Mouse (Mus musculus) forebrain, embryonic 16.5 days (tissue): ENCODE results near the gene Cavin1. TPM values are rescaled to one million over a fixed set of nuclear protein-coding genes. Genes with fewer than 3 reads are reported as not detected.
"Not testable (repeated sequence)": the region's sequence is repeated elsewhere in the genome, so short reads cannot be mapped to it uniquely, and the experiment has no call there.

Experiments used
- ATAC-seq: fragments of 200-750 bp; cut with Nextera tagmentation; 2 replicates; pipeline ENCODE4 v1.8.0; 2017; ENCODE audit warnings: mild to moderate bottlenecking, moderate library complexity
- H3K27ac ChIP-seq: fragments of 300-500 bp; sonication (generic); 2 replicates; pipeline ENCODE4 v1.5.1; 2014; ENCODE audit warnings: low read length, control low read depth
- H3K27me3 ChIP-seq: fragments of 300-500 bp; sonication (generic); replicated peaks from 2 replicates; pipeline ENCODE4 v1.6.1; 2014; ENCODE audit warnings: low read length; ENCODE audit not compliant: control insufficient read depth, insufficient read depth
- H3K36me3 ChIP-seq: fragments of 300-500 bp; sonication (generic); 2 replicates; pipeline ENCODE4 v1.6.1; 2014; ENCODE audit not compliant: control insufficient read depth, insufficient read depth
- H3K4me1 ChIP-seq: fragments of 300-500 bp; sonication (generic); replicated peaks from 2 replicates; pipeline ENCODE4 v1.6.1; 2014; ENCODE audit warnings: low read length; ENCODE audit not compliant: control insufficient read depth, insufficient read depth
- H3K4me2 ChIP-seq: fragments of 300-500 bp; sonication (generic); 2 replicates; pipeline ENCODE4 v1.6.1; 2014; ENCODE audit warnings: mild to moderate bottlenecking, low read length, control low read depth
- H3K4me3 ChIP-seq: fragments of 300-500 bp; sonication (generic); replicated peaks from 2 replicates; pipeline ENCODE4 v1.5.1; 2014; ENCODE audit warnings: mild to moderate bottlenecking, low read length, control low read depth
- H3K9ac ChIP-seq: fragments of 300-500 bp; sonication (generic); replicated peaks from 2 replicates; pipeline ENCODE4 v1.6.1; 2014; ENCODE audit warnings: low read depth, low read length, control low read depth
- H3K9me3 ChIP-seq: fragments of 300-500 bp; sonication (generic); 2 replicates; pipeline ENCODE4 v1.6.1; 2016; ENCODE audit warnings: low read length; ENCODE audit not compliant: control insufficient read depth
- WGBS: fragments of 180-500 bp; shearing (Covaris S2); extraction: QIAGEN DNeasy Blood & Tissue Kit; methylation state at CpG from one replicate; pipeline ENCODE4 v1.1.7; 2014; 5-methylcytosine and 5-hydroxymethylcytosine counted together
- polyA plus RNA-seq: library from polyadenylated mRNA; unstranded; fragments of >200 nt; fragmentation: Nextera tagmentation; extraction: Ambion mirVana; gene quantifications from 2 replicates; pipeline ENCODE4 v1.2.1, GENCODE M21; 2015

Gene Cavin1
- polyA plus RNA-seq, result 33.6 and 45.4 TPM in 2 replicates

DNA sequence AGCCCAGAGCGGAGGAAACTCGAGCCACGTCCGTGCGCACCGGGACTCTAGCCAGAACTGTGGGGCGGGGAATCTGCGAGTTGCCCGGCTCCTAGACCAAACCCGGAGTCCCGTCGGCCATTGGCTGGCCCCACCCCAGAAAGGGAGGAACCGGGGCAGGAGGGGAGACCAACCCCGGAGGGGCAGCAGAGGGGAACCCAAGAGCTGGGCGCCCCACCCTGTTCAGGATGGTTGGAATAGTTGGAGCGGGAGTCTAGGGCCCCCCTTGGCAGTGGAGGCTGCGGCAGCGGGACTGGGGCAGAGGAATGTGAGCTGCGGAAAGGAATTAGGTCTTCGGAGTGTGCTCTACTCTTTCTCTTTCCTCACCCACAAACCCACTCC lies at the start of gene Cavin1:
TSS of gene Cavin1 (minus strand) at position 331 of the 381 bp plus-strand sequence.
- no peaks in the 10 kb centered on the region for H3K36me3 ChIP-seq
- H3K9me3 ChIP-seq, result no peaks in the 10 kb centered on the region
- peak within 1 kb of the TSS; percentile 38 for H3K4me2 ChIP-seq
- H3K4me3 ChIP-seq, result peak within 1 kb of the TSS; percentile 38
- WGBS, result 2% methylated on average over 20 of the region's 20 CpGs
- H3K27me3 ChIP-seq, result peaks cover 61% of the 10 kb centered on the region
- peak within 1 kb of the TSS; percentile 34 for H3K9ac ChIP-seq
- H3K4me1 ChIP-seq, result peaks cover 11% of the 10 kb centered on the region
- peak; percentile 40 for ATAC-seq
- no peak within 1 kb of the TSS for H3K27ac ChIP-seq

DNA sequence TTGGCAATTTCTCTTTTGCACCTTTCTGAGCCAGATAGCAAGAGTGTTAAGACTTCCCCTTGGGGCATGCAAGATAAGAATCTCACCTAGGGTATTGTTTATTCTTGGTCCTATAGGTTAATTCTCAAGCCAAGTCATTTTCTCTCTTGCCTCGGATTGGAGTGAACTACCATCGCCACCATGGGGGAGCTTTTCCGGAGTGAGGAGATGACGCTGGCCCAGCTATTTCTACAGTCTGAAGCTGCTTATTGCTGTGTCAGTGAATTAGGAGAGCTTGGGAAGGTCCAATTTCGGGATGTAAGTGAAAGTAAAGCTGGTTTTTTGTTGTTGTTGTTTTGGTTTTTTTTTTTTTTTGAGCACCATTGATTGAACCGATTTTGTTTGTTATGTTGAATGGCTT lies 41.0 kb upstream of the Cavin1 start:
- peak overlapping the region; percentile 65; the same call in 1 of the 2 replicates for H3K4me3 ChIP-seq
- H3K9me3 ChIP-seq, result no peaks in the 10 kb centered on the region
- H3K4me2 ChIP-seq, result peak overlapping the region; percentile 51
- WGBS, result 78% methylated on average over 6 of the region's 6 CpGs
- H3K27ac ChIP-seq, result no peak overlapping the region
- no peak overlapping the region for H3K9ac ChIP-seq
- H3K36me3 ChIP-seq, result peaks cover 6% of the 10 kb centered on the region
- ATAC-seq, result no peak
- peaks cover 23% of the 10 kb centered on the region for H3K4me1 ChIP-seq
- H3K27me3 ChIP-seq, result 0 out of 2 replicates have a peak, but pooled peaks cover 2% of the 10 kb centered on the region

DNA sequence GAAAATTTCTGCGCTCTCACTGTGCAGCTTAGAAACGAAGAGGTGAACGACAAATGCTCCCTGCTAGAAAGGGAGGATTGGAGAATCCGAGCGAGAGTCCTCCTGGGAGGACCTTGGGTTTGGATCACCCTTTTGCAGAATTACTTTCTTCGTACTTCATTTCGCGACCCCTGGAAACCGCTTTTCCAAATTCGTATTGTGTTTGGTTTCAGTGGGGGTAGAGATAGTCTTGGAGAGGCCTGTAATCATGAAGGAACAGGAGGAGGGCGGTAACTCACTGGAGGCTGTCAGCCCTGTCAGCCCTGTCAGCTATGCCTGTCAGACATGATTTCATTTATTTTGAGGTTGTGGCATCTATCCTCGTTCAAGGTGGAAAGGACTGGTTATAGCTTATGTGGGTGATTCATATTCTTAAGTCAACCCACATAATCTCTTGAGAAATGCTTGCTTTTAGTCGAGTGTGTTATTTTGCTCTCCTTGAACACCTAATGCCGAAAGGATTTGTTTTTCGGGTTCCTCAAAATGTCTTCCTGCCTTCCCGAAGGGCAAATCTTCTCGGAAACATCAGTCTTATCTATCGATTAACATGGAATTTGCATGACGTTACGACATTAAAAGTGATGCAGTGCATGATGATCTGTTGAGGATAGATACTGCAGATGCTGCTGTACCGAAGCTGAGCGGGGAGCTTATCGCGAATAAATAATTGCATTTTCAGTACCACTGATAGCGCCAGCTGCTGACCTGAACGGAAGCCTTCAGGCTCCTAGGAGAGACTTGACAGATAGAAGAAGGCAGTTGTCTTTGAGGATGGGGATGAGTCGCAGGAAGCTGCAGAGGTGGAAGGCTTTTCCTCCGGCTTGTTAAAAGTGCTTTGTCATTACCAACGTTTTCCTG lies 39.4 kb upstream of the Cavin1 start:
- H3K9ac ChIP-seq, result peak overlapping the region; percentile 77
- H3K4me1 ChIP-seq, result peaks cover 19% of the 10 kb centered on the region
- 0 out of 2 replicates have a peak, but pooled peaks cover 2% of the 10 kb centered on the region for H3K27me3 ChIP-seq
- H3K36me3 ChIP-seq, result peaks cover 6% of the 10 kb centered on the region
- ATAC-seq, result peak; percentile 37
- 8% methylated on average over 29 of the region's 29 CpGs for WGBS
- H3K27ac ChIP-seq, result peak overlapping the region; percentile 88
- H3K9me3 ChIP-seq, result no peaks in the 10 kb centered on the region
- H3K4me3 ChIP-seq, result peak overlapping the region; percentile 65
- peak overlapping the region; percentile 51 for H3K4me2 ChIP-seq

DNA sequence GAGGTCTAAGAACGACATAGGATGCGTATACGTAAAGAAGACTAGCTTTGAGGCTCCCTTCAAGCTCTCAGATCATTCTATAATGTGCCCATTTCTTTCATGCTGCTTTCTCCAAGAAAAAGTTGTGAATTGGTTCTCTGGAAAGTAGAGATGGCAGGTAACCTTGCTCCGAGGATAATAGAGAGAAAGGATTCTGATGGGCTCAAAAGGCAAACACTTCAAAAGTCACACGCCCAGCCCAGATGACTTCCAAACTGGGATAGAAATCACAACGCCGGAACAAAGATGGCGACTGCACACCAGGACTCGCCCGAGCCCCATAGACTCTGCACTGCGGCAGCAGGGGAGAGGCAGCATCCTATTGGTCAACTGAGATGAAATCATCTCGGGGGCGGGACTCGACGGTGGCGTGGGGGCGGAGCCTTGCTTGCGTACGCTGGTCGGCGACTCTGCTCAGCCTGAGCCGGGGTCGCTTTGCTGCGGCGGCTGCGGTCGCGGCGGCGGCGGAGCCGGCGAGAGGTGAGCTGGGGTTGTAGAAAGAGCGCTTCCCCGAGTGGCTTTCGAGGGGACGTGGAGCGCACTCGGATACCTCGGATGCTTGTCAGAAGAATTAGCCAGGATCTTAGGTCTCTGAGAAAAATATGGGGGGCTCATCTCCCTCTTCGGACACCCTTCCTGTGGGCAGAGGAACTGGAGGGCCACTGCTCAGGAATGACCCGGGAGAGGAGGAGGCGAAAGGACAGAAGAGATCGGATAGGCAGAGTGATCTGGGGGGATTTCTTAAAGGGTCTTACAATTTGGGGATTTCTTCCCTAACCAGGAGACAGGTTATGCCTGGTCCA lies 38.6 kb upstream of the Cavin1 start, which contains the start of gene Atp6v0a1:
TSS of gene Atp6v0a1 (plus strand) at position 407 of the 842 bp plus-strand sequence.
- peak within 1 kb of the TSS; percentile 88 for H3K27ac ChIP-seq
- peak within 1 kb of the TSS; percentile 77 for H3K9ac ChIP-seq
- H3K4me1 ChIP-seq, result peaks cover 19% of the 10 kb centered on the region

DNA sequence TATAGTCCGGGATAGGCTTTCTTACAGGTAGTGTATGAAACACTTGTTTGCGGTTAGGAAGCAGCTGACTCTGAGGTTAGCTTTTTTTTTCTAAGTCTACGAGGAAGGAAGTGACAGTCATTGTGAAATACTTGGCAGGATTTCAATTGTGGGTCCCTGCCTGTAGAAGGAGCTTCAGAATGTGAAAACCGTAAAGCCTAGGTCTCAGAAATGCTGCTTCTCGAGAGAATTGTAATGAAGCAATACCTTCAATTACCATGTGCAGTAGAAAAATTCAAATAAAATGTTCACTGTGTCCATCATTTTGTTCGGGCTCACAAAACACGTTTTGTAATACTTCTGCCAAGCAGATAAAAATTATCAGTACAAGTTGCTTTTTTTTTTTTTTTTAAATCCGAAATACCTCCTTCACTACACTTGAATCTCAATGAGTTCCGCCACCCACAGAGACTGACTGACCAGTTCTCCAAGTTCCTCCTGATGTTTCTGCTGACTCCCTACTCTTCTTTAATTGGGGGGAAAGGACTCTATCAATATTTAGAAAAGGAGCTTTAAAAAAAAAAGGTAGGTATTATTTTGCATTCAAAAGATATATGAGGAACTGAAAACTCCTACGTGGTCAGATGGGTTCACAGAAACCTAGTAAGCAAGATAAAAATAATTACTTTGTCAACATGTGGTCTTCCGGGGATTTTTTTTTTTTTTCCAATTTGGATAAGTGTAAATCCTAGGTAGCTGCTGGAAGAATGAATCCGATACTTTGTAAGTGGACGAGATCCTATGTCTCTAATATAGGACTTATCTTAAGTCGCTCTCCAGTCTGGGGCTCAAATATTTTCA lies 37.7 kb upstream of the Cavin1 start:
- Histone ChIP-seq H3K4me1 (peaks cover 19% of the 10 kb centered on the region), H3K9ac (peak overlapping the region; percentile 42), H3K27ac (peak overlapping the region; percentile 56), H3K27me3 (0 out of 2 replicates have a peak, but pooled peaks cover 2% of the 10 kb centered on the region), H3K4me2 (peak overlapping the region; percentile 51), H3K4me3 (peak overlapping the region; percentile 65), H3K36me3 (peaks cover 3% of the 10 kb centered on the region; the same call in 1 of the 2 replicates), H3K9me3 (no peaks in the 10 kb centered on the region)
- 55% methylated on average over 14 of the region's 14 CpGs for WGBS
- ATAC-seq, result no peak

More for the DNA sequence above, 38.6 kb upstream of the Cavin1 start, which contains the start of gene Atp6v0a1:
- Histone ChIP-seq H3K4me3 (peak within 1 kb of the TSS; percentile 65), H3K27me3 (0 out of 2 replicates have a peak, but pooled peaks cover 2% of the 10 kb centered on the region), H3K36me3 (peaks cover 3% of the 10 kb centered on the region; the same call in 1 of the 2 replicates), H3K9me3 (no peaks in the 10 kb centered on the region), H3K4me2 (peak within 1 kb of the TSS; percentile 51)
- under 1% methylated on average over 44 of the region's 44 CpGs for WGBS
- ATAC-seq, result peak; percentile 100

DNA sequence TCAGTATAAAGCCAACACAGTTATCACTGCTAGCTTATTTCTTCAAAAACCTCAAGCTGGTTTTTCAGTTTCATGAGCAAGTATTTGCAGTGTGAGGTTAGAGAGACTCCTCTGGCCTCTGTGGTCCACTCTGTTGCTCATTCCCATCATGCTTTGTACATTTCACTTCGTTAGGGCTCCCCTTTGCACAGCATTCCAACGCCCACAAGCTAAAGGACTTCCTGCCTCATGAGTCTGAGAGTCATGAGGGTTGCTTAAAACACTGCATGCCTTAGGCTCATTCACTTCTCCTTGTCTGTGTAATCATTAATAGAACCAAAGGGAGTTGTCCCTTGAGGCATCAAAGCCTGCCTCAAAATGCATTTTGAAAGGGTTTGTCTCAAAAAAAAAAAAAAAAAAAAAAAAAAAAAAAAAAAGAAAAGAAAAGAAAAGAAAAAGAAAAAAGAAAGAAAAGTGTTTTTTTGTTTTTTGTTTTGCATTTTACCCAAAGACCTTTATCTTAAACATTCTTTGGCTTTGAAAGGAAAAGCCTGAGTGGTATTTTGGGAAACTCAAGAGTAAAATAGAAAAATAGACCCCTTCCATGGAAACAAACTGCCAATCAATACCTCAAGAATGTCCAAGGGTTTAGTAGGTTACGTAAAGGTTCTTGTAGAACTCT lies 32.5 kb upstream of the Cavin1 start:
- Histone ChIP-seq H3K4me1 (no peaks in the 10 kb centered on the region), H3K36me3 (no peaks in the 10 kb centered on the region), H3K4me3 (no peak overlapping the region), H3K9me3 (no peaks in the 10 kb centered on the region), H3K9ac (no peak overlapping the region), H3K27ac (no peak overlapping the region), H3K27me3 (0 out of 2 replicates have a peak, but pooled peaks cover 2% of the 10 kb centered on the region), H3K4me2 (no peak overlapping the region)
- WGBS, result 38% methylated on average over 3 of the region's 3 CpGs
- ATAC-seq, result no peak

DNA sequence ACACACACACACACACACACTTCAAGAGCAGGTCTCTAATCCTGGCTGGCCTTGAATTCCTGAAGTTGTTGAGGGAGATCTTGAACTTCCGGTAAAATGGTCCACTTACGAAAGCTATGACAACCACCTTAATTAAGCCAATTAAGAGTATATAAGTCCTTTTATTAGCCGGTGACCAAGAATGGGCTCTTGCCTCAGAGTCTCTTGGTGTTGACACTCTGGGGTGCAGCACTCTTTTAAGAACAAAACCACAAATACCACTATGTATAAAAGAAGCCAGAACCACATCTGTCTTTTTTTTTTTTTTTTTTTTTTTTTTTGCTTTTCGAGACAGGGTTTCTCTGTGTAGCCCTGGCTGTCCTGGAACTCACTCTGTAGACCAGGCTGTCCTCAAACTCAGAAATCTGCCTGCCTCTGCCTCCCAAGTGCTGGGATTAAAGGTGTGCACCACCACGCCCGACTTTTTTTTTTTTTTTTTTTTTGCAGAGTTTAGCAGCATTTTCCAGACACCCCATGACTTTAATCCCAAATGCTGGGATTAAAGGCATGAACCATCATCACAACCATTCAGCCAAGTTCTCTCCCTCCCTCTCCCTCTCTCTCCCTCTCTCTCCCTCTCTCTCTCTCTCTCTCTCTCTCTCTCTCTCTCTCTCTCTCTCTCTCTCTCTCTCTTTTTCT lies 31.3 kb upstream of the Cavin1 start:
- H3K4me2 ChIP-seq, H3K4me3 ChIP-seq: not testable (repeated sequence)
- 56% methylated on average over 4 of the region's 6 CpGs for WGBS

DNA sequence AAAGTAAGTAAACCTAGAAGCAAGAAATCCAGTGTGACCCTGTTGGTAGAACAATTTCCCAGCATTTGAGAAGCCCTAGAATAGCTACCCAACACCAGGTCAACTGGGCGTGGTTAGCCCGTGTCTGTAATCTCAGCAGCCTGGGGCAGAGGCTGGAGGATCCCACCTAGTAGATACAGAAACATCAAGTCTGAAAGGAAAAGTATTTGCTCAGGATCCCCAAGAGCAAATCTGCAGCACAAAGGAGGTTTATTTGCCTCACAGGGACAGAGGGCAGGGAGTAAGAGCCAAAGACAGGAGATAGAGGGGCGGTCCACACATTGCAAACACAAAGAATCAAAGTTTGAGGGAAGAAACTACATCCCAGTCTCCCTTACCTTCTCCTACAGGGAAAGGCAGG lies 28.6 kb upstream of the Cavin1 start:
- H3K27me3 ChIP-seq, result no peaks in the 10 kb centered on the region
- no peaks in the 10 kb centered on the region for H3K36me3 ChIP-seq
- H3K9ac ChIP-seq, result no peak overlapping the region
- H3K4me1 ChIP-seq, result no peaks in the 10 kb centered on the region
- H3K4me3 ChIP-seq, result no peak overlapping the region
- no peak overlapping the region for H3K4me2 ChIP-seq
- 77% methylated on average over 3 of the region's 3 CpGs for WGBS
- H3K27ac ChIP-seq, result no peak overlapping the region
- H3K9me3 ChIP-seq, result no peaks in the 10 kb centered on the region
- ATAC-seq, result no peak

More for the DNA sequence above, 31.3 kb upstream of the Cavin1 start:
- H3K36me3 ChIP-seq, ATAC-seq, H3K27ac ChIP-seq, H3K9ac ChIP-seq, H3K27me3 ChIP-seq, H3K4me1 ChIP-seq, H3K9me3 ChIP-seq: not testable (repeated sequence)
